Mouse (Mus musculus) neutrophil, adult 5-6 weeks (primary cell): ENCODE results near the gene Ncapd2. TPM values are rescaled to one million over a fixed set of nuclear protein-coding genes. Genes with fewer than 3 reads are reported as not detected.
A peak's percentile ranks its signal among the peaks of the same experiment; 100 is the strongest.

Source experiments
- ATAC-seq: fragments of 151-379, 151-347 bp; 2 replicates; pipeline ENCODE4 v1.8.0; 2017; ENCODE audit warnings: mild to moderate bottlenecking, moderate TSS enrichment; ENCODE audit not compliant: insufficient number of reproducible peaks, poor library complexity, low FRiP score, severe bottlenecking; ENCODE audit errors: extremely low read depth
- total RNA-seq: library from RNA; stranded (forward); fragments of 200-1000 nt; gene quantifications from 2 replicates; pipeline ENCODE4 v1.2.3, GENCODE M21; 2017

Gene Ncapd2
- total RNA-seq, 1 experiment from 2014 or later: 66.2 TPM

GRCm38 (mm10) chr6:125153682-125154081, 37.8 kb downstream of the Ncapd2 start:
- no peak for ATAC-seq

GRCm38 (mm10) chr6:125153018-125153389, 38.5 kb downstream of the Ncapd2 start:
- ATAC-seq: no peak

GRCm38 (mm10) chr6:125152212-125153017, 39.1 kb downstream of the Ncapd2 start:
- no peak for ATAC-seq

- no peak for ATAC-seq
Measured at GRCm38 (mm10) chr6:125149569-125149950, 41.9 kb downstream of the Ncapd2 start.

GRCm38 (mm10) chr6:125148926-125149568, 42.5 kb downstream of the Ncapd2 start:
- no peak for ATAC-seq

GRCm38 (mm10) chr6:125148251-125148925, 43.1 kb downstream of the Ncapd2 start:
- no peak for ATAC-seq

- ATAC-seq: no peak
Measured at GRCm38 (mm10) chr6:125147329-125147728, 44.2 kb downstream of the Ncapd2 start.

- ATAC-seq: peak; percentile 44
Measured at GRCm38 (mm10) chr6:125146797-125147196, 44.7 kb downstream of the Ncapd2 start.

GRCm38 (mm10) chr6:125146148-125146547, 45.4 kb downstream of the Ncapd2 start:
- no peak for ATAC-seq

GRCm38 (mm10) chr6:125145479-125145951, 46.0 kb downstream of the Ncapd2 start:
- no peak for ATAC-seq

- peak; percentile 86 for ATAC-seq
Measured at GRCm38 (mm10) chr6:125145001-125145400, 46.5 kb downstream of the Ncapd2 start, which contains the start of gene Iffo1. Gene Iffo1, plus strand, starts transcription at chr6:125145241.

- ATAC-seq: no peak
Measured at GRCm38 (mm10) chr6:125143904-125144303, 47.6 kb downstream of the Ncapd2 start.

GRCm38 (mm10) chr6:125143128-125143527, 48.4 kb downstream of the Ncapd2 start:
- ATAC-seq: no peak

- no peak for ATAC-seq
Measured at GRCm38 (mm10) chr6:125142436-125142835, 49.1 kb downstream of the Ncapd2 start.

- no peak for ATAC-seq
Measured at GRCm38 (mm10) chr6:125139747-125140146, 51.8 kb downstream of the Ncapd2 start.

GRCm38 (mm10) chr6:125137002-125137671, 54.4 kb downstream of the Ncapd2 start:
- ATAC-seq: 0 out of 2 replicates have a peak, but pooled peaks have one; percentile 16

GRCm38 (mm10) chr6:125132470-125132869, 59.0 kb downstream of the Ncapd2 start:
- ATAC-seq: no peak

- ATAC-seq: peak; percentile 92
Measured at GRCm38 (mm10) chr6:125131302-125132156, 60.0 kb downstream of the Ncapd2 start, which contains the start of gene Nop2. Gene Nop2, plus strand, starts transcription at chr6:125131909.
